Mouse (Mus musculus): ENCODE measurements around the gene Raet1e.
"Not testable (repeated sequence)": the region's sequence is repeated elsewhere in the genome, so short reads cannot be mapped to it uniquely, and the experiment has no call there.

Gene Raet1e

DNA sequence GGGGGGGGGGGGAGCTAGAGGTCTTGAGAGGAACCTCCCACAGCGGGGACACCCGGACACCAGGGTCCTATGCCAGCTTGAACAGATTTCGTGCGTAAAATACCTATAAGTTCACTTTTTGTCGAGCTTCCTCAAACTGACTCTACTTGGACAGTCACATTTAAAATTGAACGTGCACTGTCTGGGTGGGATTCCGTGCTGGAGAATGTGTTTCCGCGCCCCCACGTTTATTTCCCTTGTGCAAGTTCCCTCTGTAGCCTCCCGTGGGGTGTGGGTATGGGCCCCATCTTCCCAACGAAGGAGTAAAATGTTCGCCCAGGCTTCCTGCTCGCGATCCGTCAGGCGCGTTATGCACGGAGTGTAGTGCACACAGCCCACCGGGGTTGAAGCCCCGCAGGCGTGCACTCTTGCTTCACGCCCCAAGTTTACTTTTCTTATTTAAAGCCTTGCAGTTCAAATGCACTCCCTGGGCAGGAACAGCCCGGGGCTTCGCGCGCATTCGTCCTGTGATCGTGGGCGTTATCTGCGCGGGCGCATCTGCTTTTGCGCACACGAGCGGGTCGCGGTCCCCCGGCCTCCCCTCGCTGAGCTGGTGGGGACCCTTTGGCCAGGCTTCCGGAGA, 115.4 kb downstream of the Raet1e start:
- DNase-seq (ENCODE audit: low spot score): no peak

DNA sequence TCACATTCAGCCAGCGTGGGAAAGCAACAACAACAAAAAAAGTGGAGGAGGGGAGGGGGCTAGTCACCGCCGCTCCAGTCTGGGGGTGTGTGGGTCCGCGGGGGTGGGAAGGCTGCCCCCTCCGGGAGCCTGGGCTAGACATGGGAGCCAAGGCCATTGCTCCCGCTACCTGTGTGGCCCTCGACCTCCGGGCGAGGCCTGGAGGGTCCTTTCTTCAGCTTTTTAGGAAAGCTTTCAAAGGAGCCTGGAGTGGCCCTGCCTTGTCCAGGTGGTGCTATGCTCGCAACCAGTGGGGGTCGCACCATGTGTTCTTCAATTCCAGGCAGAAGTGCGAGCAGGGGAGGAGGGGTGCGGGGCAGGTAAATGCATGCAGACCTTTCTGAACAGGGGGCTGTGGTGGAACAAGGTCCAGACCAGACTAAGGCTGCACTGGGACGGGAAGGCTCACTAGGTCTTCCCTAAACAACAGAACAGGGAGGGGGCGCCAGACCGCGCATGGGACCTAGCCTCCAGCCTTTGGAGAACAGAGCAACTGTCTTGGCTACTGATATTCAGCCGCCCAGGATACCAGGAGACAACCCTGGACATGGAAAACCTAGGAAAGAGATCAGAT, 116.2 kb downstream of the Raet1e start:
- DNase-seq (ENCODE audit: low spot score): no peak

DNA sequence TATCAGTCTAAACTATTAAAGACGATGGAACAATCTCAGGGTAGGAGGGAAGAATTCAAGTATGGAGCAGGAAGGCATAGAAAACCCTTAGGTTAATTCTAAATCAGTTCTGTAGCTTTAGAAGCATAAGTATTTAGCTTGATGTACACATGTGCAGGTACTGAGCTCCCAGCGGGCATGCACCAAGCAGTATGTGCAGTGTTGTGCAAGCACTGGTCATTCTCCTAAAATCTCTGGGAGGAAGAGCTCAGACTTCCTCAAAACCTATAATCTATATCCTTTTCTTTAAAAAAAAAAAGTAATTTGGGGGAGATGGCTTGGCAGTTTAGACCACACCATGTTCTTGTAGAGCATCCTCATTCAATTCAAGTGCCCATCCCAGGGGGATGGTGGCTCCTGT, 120.1 kb downstream of the Raet1e start:
- not testable (repeated sequence) for DNase-seq (ENCODE audit: low spot score)

DNA sequence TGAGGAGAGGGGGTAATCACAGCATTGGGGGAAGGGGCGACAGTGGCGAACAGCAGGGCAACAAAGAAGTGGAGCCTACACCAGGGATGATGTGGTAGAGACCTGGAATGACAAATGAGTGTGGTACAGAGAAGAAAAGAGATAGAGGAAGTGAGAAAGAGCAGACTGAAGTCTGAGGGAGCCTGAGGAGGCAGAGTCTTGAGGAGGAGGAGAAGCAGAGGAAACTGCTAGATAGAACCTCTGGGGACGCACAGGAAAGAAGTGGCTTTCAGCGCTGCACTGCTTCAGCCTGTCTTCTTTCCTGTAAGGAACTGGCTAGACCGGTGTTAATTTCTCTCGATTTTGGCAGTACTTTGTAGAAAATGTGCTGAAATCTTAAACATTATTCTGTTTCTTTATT, 124.4 kb downstream of the Raet1e start:
- DNase-seq (ENCODE audit: low spot score): no peak

DNA sequence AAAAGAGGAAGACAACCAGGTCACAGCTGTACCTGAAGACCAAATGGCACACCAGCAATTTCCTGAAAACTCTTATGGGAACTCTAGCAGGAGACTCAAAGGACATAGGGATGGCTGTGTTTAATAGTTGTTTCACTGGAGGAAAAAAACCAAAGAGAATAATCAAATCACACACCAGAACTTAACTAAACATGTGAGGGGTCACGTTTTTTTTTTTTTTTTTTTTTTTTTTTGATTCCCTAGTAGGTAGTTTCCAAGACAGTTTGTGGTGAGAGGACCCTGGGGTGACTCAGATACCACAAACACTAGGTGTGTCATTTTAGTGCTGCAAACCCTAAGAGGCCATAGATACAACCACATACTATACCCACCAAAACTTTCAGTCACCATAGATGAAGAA, 137.3 kb downstream of the Raet1e start:
- DNase-seq (ENCODE audit: low spot score): no peak

DNA sequence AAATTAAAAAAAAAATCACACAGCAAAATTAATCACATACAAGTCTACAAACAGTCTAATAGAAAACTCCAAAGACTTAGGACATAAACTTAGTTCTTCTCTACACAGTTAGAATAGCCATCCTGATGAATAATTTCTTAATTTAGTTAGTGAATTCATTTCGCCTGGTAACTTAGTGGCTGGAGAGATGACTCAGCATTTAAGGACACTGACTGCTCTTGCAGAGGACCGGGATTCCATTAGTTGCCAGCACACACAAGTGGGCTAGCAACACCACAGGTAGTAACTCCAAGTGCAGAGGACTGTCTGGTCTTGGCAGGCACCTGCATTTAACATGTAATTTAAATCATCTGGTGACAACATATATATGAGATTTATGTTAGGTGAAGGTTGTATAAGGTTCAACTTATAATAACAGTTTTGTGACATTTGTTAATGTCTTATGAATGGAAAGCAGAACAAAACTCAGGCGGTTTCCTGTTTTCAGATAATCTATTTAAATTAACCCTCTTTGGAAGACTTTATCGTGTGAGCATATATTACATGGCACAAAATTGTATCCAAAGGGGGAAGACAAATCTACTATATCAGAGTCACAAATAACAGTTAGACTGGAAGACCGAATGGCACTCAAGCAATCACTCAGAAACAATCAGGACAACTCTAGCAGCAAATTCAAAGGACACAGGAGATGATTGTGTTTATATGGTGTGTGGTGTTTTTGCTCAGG, 138.8 kb downstream of the Raet1e start:
- no peak for DNase-seq (ENCODE audit: low spot score)

DNA sequence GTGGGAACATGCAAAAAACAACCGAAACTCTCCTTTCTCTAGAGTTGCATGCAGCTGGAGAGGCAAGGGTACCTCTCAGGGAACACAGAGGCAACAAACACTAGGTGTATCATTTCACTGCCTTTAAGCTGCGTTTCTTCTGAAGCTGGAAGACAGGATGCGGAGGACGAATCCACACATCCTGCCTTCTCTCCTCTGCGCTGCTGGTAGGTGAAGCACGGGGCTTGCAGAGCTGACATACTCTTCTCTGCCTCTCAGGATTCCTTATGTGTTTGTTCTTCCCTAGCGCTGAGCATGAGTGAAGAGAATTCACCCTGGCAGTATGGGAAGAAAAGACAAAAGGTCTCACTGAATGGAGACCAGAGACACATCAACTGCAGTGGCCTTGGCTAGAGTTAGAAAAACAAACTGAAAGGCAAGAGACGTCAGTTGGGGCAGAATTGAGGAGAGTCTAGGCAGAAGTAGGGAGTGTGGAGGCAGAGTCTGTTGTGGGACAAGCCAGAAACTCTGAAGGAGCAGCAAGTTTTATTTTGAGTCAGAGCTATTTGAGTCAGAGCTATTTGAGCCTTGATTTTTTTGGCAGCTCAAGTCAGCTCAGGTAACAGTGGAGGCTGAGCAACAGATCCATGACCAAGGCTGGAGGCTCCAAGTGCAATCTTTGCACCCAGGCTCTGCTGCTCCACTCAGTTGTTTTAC, 139.5 kb downstream of the Raet1e start:
- DNase-seq (ENCODE audit: low spot score): no peak

DNA sequence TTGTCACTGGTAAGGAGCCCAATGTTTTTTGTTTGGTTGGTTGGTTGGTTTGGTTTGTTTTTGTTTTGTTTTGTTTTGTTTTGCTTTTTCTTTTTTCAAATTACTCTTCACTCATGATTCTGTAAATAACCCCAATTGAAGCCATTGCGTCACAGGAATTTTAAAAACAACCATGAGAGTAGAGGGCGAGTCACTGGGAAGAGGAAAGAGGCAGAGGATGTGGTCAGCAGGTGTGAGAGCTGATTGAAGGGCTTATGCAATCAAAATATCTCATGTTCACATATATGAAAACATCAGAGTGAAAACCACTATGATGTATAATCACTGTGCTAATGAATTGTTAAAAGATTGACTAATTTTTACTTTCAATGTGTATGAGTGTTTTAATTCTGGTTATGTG, 141.0 kb downstream of the Raet1e start:
- no peak for DNase-seq (ENCODE audit: low spot score)

DNA sequence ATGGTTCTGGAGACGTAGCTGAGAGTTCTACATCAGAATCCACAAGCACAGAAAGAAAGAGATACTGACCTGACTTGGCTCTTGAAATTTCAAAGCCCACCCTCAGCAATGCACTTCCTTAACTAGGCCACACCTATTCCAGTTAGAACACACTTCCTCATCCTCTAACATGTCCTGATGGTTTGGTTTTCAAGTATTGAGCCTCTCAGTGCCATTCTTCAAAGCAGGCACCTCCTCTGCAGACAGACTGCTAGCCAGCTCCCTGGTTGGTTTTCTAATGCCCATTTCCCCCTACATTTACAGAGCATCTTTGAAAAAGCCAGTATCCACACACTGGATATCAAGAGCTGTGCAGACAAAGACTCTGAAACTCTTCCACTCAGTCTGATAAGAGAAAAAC, 143.3 kb downstream of the Raet1e start:
- no peak for DNase-seq (ENCODE audit: low spot score)

DNA sequence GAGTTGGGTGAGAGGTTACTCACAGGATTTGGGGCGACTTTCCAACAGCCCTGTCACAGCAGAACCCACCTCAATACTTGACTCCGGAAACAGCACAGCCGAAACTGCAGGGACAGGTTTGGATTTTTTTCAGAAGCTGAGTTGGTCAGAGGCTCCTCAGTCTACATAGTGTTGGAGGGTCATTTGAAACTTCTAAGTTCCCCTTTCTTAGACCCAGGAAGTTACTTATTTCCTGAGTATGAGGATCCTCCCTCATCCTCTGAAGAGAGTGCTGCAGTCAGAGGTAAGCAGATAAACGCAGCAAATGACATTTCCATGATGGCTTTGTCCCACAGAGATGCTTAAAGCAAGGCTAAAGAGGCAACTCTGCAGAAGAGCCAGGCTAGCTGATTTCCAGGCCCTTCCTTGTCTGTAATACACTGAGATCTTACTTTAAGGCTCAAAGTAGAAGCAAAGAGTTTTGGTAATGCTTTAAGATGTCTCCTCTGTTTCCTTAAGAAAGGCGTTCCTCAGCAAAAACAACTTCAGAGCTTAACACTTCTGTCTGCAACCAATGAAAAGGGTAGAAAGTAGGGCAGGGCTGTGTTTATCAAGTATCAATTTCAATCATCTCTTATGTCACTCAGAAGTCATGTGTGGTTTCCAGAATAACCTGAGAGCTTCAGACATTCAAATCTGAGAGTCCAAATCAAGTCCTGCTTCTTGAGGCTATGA, 144.1 kb downstream of the Raet1e start:
- no peak for DNase-seq (ENCODE audit: low spot score)

DNA sequence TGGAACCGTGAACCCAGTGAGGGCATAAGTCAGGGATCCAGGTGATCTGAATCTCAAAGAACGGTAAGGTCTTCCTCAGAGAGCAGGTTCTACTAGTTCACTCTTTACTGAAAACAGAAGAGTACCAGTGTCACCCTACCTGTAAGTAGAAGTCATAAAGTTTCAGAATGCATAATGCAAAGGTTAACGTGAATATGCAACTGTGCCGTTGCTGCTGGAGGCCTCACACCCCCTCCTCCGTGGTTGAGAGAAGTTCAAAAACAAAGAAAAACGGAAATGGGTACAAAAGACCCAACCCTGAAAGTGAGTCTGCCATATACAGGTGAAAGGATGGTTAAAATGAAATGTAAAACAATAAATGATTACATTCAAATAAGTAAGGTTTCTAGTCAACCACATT, 145.4 kb downstream of the Raet1e start:
- DNase-seq (ENCODE audit: low spot score): no peak

DNA sequence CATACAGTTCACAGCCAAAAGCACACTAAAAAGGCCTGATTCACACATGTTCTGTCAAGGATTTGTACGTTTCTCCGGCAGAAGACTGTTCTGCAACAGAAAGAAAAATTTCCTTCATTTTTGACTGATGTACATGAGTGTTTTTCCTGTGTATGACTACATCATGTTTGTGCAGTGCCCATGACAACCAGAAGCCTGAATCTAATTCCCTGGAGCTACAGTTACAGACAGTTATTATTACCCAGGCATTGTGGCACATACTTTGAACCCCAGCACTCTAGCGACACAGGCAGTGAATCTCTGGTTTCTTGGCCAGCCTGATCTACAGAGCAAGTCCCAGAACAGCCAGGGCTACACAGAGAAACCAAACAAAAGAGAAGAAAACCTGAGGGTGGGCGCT, 147.4 kb downstream of the Raet1e start:
- DNase-seq (ENCODE audit: low spot score): no peak

DNA sequence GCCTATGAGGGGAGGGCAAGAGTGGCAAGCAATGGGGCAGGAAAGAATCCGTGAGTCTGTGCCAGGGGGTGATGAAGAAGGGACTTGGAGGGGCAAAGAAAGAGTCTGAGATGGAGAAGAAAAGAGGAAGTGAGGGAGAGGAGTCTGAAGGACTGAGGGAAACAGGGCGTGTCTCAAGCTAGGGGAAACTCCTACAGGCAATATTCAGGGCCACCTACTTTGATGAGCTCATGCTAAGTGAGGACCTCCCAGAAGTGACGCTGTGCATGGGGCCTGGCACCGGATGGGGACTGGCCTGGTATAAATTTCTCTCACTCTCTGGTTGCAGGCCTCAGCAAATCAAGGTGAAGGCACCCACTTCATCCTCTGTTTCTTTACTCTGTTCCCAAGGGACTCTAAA, 148.1 kb downstream of the Raet1e start:
- no peak for DNase-seq (ENCODE audit: low spot score)

DNA sequence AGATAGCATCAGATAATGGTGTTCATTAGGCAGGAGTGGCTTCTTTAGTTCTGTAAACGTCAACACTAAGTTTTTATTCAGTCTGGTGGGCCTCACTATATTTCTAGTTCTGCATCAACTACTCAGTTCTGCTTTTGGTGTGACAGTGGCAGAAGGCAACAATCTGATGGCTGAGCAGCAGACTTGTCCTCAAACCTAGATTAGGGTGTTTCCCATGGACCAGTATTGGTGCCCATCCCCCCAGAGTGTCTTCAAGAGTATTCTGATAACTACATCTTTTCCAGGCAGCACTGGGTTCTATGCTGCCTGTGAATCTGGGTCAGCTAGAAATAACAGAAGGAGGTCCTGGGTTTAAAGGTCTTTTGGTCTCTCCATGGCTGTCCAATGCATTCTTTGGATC, 149.9 kb downstream of the Raet1e start:
- no peak for DNase-seq (ENCODE audit: low spot score)

DNA sequence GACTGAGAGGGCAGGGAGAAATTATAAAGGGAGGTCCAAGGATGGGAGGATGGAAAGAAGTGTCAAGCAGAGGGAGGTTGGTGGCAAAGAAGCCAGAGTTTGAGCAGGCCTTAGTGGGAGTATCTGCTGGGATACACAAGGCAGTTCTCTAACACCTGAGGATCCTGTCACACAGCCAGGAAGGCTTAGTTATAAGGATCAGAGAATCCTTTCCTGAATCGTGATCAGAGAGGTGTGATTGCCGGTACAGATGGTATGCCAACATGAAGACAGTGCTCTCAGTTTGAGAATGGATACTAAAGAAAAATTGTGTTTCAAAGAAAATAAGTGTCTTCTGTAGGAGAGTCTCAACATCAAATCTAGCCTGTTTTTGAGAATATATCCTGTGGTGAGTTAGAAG, 164.5 kb downstream of the Raet1e start:
- DNase-seq (ENCODE audit: low spot score): no peak

DNA sequence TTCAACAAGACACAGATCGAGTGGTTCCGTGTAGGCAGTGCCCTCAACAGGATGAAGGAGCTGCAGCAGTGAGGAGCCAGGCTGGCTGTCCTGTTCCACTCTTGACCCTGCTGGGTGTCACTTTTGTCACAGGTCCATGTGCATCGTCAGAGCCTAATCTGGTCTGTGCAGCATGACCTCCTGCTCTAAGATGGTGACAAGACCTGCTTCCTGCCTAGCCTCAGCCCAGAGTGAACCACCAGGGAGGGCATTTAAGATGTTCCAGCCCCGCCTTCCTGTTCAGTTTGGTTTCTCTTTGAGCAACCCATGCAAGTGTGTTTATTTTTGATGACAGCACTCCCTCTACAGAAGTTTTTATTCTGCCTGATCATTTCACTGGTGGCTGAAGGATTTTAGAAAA, 187.4 kb downstream of the Raet1e start:
- not testable (repeated sequence) for DNase-seq (ENCODE audit: low spot score)

DNA sequence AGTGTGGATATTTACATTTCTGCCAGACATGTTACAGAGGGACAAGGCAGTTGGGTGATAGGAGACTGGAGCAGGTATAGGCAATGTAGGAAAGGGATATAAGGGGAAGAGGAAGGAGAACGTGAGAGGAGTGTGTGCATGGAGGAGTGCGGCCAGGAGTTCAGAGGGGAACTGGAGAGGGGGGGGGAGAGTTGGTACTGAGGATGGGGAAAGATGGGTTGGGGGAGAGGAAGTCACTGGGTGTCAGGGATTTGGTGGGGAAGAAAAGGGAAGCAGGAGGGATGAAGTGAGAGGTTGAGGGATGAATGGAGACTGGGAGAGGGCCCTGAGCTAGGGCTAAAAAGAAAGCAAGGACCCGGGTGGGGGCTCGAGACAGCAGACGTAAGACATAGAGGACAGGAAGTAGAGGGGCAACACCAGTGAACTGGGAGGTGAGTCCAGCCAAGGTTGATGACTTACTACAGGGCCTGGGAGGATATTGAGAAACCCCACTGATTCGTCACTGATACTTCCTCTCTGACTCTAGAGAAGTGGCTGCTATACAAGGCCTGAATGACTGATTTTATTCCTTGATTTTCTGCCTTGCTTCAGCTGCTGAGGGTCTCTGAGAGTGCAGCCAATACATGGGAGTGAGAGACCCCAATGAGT, 195.3 kb downstream of the Raet1e start:
- DNase-seq (ENCODE audit: low spot score): not testable (repeated sequence)

DNA sequence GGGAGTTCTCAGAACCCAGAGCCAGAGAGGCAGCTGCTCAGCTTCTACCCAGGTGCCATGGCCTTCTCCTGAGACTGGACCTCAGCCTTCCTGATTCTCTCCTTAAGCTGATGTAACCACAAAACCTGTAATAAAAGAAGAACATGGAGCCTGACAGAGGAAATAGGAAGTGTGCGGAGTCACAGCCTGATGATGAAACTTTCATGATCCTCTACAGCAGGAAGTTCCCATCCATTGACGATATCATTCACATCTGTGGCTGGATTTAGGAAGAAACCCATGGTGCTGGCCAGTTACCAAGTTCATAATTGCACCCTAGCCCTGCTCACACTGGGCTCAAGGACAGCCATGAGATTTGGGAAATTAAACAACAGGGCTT, 195.8 kb downstream of the Raet1e start:
- DNase-seq (ENCODE audit: low spot score): not testable (repeated sequence)

DNA sequence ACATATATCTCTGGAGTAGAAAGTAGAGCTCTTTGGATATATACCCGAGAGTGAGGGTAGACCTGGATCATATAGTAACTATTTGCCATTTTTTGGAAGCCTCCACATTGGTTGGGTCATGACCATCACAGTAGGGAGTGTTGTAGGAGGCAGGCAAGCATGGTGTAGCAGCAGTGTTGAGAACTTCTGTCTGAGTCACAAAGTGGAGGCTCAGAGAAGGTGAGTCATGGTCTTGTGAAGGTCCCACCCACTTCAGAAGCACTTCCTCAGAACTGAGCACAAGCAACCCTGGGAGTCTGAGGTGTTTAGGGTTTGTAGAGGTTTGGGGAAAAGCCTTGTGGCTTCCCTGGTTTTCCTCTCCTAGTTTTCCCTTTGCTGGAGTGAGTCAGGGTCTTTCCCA, 199.0 kb downstream of the Raet1e start:
- DNase-seq (ENCODE audit: low spot score): not testable (repeated sequence)

DNA sequence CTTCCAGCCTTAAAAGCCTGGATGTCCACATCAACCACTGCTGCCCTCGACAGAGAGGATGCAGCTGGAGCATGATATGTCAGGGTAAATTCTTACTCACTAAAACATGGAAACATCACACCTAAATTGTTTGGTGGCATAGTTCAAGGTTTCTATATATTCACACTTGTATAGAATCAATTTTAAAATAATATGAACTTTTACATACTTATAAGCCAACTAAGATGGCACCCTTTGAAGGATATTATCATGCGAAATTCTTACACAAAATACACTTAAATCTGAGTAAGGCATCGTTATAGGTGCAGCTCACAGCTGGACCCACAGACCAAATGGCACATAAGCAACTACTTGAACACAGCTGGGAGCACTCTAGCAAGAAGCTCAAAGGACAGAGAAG, 201.9 kb downstream of the Raet1e start, which contains the start of gene Raet1d:
Gene Raet1d (plus strand): TSS at position 301 of the 400 bp plus-strand sequence.
- DNase-seq (ENCODE audit: low spot score): not testable (repeated sequence)

DNA sequence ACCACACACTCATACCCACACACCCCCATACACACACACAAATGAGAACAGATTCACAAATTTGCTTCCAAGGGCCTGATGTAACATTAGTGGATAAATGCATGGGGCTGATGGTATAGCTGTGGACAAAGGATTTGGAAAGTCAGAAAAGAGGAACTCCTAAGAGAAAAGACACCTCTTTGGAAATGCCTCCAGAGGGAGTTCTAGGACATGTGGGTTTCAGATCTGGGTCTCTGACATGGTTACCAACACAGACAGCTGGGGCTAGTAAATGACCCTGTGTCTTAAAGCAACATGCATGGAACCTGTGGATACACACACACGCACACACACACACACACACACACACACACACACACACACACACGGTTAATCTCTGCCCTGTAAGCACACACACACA, 202.6 kb downstream of the Raet1e start:
- not testable (repeated sequence) for DNase-seq (ENCODE audit: low spot score)
